Mouse (Mus musculus) gastrocnemius, postnatal 25 days (tissue): ENCODE results near the gene Map6. TPM values are rescaled to one million over a fixed set of nuclear protein-coding genes. Genes with fewer than 3 reads are reported as not detected.

Experiments
- DNase-seq: peaks from one replicate; pipeline ENCODE4 v3.0.0; 2022
- total RNA-seq, 2 experiments: library from RNA; stranded (reverse); gene quantifications; 1 replicate in 1 of 2; 2 replicates in 1 of 2; pipeline ENCODE4 v1.2.3; 2021

Gene Map6
- total RNA-seq, 2 experiments from 2014 or later: 3.1 to 3.4 TPM

DNA sequence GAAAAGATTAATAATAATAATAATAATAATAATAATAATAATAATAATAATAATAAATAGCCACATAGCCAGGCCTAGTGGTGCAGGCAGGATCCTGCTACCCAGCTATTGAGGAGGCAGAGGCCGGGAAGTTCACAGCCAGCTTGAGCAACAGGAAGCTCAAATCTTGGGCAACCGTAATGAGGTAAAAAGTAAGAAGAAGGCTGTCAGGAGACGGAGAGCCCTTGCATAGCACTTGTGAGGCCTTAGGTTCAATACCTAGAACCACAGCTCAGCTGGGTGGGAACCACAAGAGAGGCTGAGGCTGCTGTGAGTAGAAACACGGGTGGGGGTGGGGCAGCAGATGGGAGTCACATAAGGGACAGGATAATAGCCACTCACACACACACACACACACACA, 47.3 kb downstream of the Map6 start:
- DNase-seq: no peak

GRCm38 (mm10) chr7:99316207-99316606, 49.0 kb downstream of the Map6 start:
- DNase-seq: no peak

GRCm38 (mm10) chr7:99317475-99317874, 50.2 kb downstream of the Map6 start:
- no peak for DNase-seq

GRCm38 (mm10) chr7:99320524-99320923, 53.3 kb downstream of the Map6 start:
- DNase-seq: no peak

DNA sequence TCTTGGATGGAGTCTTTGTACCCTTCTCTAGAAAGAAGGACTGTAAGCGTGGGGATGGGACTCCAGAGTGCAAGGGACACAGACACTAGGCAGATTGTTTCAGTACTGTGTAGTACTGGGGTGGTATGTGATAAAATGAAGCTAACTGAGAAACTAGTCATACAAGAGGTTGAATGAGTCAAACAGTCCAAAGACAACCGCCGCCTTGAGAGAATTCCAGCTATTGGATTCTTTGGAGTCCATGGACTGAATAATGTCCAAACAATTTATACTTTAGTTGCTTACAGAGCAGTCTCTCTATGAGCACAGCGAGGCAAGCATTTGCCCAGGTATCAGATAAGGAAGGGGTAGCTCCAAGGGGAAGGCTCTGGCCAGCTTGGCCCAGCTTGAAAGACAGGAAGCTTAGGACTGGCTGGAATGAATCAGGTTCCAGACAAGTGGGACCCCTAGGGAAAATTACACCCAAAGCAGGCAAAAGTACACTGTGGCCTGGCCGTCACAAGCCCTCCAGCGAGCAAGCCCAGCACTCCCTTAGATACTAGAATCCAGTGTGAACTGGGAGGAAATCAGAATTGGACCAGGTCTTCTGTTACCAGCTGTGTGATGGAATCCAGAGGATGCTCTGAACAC, 55.6 kb downstream of the Map6 start:
- no peak for DNase-seq

DNA sequence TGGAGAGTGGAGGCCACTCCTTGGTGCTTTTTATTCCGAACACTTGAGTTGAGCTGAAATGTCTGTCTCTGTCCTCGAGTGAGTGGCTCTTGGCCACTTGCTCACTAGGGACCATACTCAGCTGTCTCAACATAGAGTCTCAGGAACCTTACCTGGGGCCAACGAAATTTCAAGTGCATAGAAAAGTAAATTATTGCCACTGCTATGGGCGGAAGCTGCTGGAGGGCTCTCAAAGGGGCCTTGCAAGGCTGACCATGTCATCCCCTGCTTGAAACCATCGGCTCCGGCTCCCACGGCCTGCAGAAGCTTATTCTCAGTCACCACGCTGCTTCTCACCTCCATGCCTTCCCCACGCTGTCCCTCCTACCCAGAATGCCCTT, 56.1 kb downstream of the Map6 start:
- no peak for DNase-seq

DNA sequence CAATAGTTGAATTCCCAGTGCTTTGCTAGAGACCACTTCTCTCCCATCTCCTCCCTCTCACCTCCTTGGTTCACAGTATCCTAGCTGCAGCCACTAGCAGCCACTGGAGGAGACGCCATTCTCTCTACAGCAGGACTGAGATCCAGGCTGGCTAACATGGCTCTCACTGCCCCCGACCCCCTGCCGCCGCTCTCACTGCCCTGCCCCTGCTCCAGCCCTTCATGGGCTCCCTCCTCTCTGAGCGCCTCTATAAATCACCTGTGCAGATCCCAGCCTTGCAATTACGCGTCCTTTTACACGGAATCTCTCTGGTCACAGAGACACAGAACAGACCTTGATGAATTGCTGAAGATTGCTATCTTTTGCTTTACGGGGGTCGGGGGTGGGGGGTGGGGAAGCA, 57.6 kb downstream of the Map6 start:
- no peak for DNase-seq

DNA sequence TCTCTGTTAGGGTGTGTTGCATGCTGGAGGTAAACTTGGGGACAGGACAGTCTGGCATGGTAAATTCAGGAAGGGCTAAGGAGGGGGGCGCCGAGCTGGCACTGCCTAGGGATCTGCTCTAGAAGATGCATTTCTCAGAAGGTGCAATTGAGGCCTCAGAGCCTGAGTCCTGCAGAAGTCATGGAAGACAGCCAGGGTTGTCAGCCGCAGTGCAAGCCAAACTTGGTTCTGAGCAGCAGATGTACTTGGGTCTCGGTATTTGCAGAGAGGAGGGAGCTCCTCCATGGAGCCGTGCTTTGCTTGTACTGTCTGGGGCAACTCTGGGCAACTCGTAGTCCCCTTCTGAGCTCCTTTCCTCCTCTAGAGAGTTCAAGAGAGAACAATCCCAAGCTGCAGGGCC, 58.9 kb downstream of the Map6 start:
- DNase-seq: peak; percentile 43

DNA sequence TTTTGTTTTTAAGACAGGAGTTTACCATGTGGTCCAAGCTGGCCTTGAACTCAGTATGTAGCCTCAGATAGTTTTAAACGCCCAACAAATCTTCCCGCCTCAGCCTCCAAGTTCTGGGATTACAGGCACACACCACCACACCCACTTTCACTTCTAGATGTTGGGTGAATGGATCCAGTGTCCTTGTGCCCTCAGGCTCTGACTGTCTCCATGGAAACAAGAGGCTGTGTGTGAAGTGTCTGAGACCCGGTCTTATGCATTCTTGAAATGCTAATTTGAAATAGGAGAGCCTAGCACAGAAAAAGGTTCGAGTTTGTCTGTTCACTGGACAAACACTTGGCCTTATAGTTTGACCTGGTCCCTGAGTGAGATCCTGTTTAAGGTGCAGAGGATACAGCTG, 61.6 kb downstream of the Map6 start:
- no peak for DNase-seq

GRCm38 (mm10) chr7:99330012-99330411, 62.8 kb downstream of the Map6 start:
- no peak for DNase-seq

- peak; percentile 61 for DNase-seq
Observed at GRCm38 (mm10) chr7:99332774-99333480, 65.7 kb downstream of the Map6 start.

GRCm38 (mm10) chr7:99340736-99341135, 73.5 kb downstream of the Map6 start:
- DNase-seq: no peak

- no peak for DNase-seq
Observed at GRCm38 (mm10) chr7:99343577-99343976, 76.3 kb downstream of the Map6 start.

- DNase-seq: no peak
Observed at GRCm38 (mm10) chr7:99347268-99347667, 80.0 kb downstream of the Map6 start.

DNA sequence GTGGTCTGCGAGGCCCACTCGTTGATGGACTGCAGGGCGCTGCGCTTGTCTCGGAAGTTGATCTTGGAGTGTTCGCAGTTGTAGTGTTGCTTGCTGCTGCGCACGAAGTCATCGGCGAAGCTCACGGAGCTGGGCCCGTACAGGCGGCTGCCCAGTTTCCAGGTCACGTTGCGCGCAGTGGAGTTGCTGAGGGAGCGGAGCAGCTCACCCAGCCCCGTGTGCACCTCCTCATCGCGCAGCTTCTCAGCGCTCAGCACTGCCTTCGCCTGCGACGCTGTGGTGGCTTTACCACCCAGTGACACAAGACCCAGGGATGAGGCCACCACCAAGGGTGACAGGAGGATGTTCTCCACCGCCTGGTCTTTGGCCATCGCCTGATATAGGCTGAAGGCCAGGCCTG, 81.6 kb downstream of the Map6 start:
- no peak for DNase-seq

DNA sequence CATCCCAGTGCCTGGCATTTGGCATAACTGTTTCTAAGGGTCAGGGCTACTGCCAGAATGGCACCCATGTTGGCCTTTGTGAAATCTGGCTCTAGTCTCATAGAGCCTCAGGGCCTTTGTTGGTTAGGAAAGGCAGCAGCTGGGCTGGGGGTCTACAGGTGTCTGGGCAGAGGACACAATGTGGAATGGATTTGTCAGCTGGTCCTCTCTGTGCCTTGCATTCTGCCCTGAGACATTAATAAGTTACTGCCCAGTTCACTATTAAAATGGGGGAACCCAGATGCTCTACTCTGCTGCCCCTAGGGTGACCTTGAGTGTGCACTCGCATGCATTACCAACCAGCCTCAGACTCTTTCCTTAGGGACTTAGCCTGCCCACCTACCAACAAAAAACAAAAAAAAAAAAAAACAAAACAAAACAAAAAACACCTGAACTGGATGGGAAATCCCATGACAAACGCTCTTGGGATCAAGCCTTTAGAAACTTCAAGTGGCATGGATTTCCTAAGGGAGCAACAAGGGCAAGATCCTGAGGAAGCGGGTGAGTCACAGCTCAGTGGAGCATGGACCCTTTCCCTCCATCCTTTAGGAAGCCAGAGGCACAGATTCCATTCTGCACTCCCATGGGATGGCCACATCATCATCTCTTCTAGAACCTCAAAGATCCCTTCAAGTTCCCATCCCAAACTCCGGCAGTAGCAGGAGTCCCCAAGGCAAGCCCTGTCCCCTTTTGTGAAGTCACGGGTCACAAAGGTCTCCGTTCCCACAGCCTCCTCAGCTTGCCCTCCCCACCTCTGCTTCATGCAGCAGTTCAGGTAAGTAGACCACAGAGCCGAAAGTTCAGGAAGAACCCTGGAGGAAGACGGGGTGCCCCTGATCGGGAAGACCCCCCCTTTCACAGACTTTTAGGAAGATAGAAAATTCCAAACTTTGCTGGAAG, 82.8 kb downstream of the Map6 start:
- no peak for DNase-seq

DNA sequence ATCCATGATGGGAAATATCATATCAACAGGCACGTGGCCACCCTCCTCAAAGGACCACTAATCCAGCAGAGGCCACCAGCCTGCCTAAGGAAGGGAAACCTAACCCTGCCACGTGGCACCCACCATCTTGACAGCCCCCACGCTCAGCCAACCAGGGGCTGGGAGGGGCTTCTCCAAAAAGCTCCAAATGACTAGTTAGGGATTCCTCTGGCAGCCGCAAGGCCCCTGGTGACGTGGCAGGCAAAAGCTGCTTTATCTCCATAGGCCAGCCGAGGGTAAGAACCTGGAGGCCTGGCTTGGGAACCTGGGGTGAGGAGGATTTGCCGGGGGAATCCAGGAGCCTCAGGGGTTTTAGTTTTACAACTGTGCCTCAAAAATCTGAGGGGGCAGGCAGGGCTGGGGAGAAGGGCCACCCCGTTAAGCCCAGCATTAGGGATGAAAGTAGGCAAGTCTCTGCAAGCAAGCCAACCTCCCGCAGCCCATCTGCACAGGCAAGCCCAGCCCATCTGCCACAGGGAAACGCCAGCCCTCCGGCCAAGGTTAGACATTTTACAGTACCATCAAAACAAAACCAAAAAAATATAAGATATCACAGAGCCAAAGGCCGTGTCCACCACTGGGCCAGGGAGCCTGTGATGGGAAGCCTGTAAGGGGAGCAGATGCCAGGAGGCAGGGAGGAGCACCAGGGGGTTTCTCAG, 84.0 kb downstream of the Map6 start:
- DNase-seq: peak; percentile 49

DNA sequence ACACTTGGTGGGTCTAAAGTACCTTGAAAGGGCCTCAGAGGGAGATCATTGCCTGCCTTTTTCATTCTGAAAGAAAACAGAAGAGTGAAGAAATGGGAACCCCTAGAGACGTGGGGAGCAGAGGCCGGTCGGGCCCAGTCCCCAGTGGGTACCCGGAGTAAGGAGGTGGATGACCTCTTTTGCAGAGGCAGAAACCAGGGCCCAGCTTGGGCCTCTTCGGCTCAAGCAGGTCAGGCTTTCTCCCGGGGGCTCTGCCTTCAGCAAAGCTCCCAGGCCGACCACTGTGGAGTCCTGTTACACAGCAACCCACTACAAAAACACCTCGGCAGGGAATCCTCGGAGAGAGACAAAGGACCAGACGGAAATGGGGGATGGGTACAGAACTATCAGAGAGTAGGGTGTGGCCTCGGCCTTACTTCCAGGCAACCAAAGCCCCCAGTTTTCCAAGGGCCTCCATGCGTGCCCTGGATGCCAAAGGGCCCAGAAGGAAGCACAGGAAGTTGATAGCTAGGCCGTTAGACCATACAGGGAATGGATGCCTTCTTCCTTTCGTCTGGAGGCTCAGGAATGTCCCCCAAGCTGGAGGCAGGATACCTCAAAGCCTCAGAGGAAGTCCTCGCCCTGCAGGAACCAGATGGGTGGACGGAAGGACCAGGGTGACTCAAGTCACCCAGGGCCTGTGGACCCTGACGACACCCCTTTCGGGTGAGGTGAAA, 84.7 kb downstream of the Map6 start:
- DNase-seq: peak; percentile 22

DNA sequence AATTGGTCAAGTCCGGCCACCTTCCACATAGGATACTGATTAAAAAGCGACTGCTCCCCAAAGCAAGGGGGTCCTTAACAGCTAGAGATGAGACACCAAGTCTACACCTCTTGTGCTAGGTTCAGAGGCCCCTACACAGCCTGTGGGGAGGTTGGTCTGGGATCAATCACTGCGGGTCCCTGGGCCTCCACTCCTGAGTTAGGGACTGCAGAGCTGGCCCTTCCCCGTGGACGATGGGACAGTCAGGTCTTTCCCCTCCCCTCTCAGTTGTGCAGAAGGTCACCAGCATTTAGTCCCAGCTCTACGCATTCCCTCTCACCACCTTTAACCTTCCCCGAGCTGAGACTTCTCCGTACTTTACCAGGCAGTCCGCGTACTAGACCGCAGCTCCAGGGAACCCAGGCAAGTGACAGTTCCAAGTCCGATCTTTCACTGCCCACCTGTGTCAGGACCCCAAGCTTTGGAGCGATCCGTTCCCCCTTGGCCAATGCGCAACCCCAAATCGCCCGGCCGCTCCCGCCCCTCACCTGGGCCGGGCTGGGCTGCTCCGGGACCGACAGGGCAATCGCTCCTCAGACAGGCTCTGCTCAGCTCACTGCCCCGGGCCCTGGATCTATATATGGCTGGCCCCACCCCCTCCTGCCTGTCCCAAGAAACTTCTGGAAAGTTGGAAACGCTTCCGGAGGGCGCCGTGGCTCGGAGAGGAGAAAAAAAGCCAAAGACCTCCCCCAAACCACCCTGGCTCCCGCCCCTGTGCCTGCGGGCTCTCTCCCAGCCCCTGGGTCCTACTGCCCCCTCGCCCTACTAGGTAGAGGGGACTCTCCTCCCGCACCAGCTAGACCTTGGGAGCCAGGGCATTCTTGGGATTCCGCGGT, 85.5 kb downstream of the Map6 start, which contains the start of gene Serpinh1:
TSS of gene Serpinh1 (minus strand) at position 714 of the 875 bp plus-strand sequence.
- peak; percentile 92 for DNase-seq

- DNase-seq: peak; percentile 80
Observed at GRCm38 (mm10) chr7:99355731-99356131, 88.5 kb downstream of the Map6 start.
